Mouse (Mus musculus) stomach, embryonic 15.5 days (tissue): ENCODE measurements around the gene Dnajb4. TPM values are rescaled to one million over a fixed set of nuclear protein-coding genes. Genes with fewer than 3 reads are reported as not detected.
"Not testable (repeated sequence)": the region's sequence is repeated elsewhere in the genome, so short reads cannot be mapped to it uniquely, and the experiment has no call there.

Experiments
- ATAC-seq: fragments of 200-750 bp; cut with Nextera tagmentation; 2 replicates; pipeline ENCODE4 v1.8.0; 2017; ENCODE audit warnings: low read depth, moderate number of reproducible peaks, moderate TSS enrichment; ENCODE audit not compliant: insufficient read depth, low FRiP score
- H3K27ac ChIP-seq: fragments of 300-500 bp; sonication (generic); 2 replicates; pipeline ENCODE4 v1.5.1; 2015; ENCODE audit warnings: mild to moderate bottlenecking, inconsistent platforms
- H3K27me3 ChIP-seq: fragments of 300-500 bp; sonication (generic); replicated peaks from 2 replicates; pipeline ENCODE4 v1.6.1; 2015; ENCODE audit warnings: inconsistent platforms
- H3K36me3 ChIP-seq: fragments of 300-500 bp; sonication (generic); 2 replicates; pipeline ENCODE4 v1.6.1; 2015; ENCODE audit warnings: inconsistent platforms
- H3K4me1 ChIP-seq: fragments of 300-500 bp; sonication (generic); 2 replicates; pipeline ENCODE4 v1.6.1; 2015; ENCODE audit warnings: inconsistent platforms
- H3K4me2 ChIP-seq: fragments of 300-500 bp; sonication (generic); 2 replicates; pipeline ENCODE4 v1.6.1; 2015; ENCODE audit warnings: mild to moderate bottlenecking, inconsistent platforms
- H3K4me3 ChIP-seq: fragments of 300-500 bp; sonication (generic); replicated peaks from 2 replicates; pipeline ENCODE4 v1.5.1; 2015; ENCODE audit warnings: inconsistent platforms
- H3K9ac ChIP-seq: fragments of 300-500 bp; sonication (generic); 2 replicates; pipeline ENCODE4 v1.6.1; 2015; ENCODE audit warnings: inconsistent platforms
- H3K9me3 ChIP-seq: fragments of 300-500 bp; sonication (generic); 2 replicates; pipeline ENCODE4 v1.6.1; 2016; ENCODE audit warnings: inconsistent platforms
- WGBS: fragments of 180-500 bp; shearing (Covaris S2); methylation state at CpG from one replicate; pipeline ENCODE4 v1.1.7; 2015; 5-methylcytosine and 5-hydroxymethylcytosine counted together
- polyA plus RNA-seq: library from polyadenylated mRNA; unstranded; fragments of >200 nt; fragmentation: Nextera tagmentation; extraction: Ambion mirVana; gene quantifications from 2 replicates; pipeline ENCODE4 v1.2.1, GENCODE M21; 2015

The Dnajb4 gene
- polyA plus RNA-seq, 1 experiment from 2014 or later, result 34.9 TPM

DNA sequence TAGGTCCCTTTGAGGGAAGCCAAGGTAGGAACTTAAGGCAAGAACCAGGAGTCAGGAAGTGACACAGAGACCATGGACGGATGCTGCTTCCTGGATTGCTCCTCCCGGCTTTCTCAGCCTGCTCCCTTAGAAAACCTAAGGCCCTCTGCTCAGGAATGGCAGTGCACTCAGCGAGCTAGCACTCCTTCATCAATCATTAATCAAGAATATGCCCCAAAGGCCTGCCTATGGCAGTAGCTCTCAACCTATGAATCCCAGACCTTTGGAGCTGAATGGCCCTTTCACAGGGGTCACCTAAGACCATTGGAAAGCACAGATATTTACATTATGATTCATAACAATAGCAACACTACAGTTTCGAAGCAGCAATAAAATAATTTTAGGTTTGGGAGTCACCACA is 79.1 kb downstream of the Dnajb4 start:
- Histone ChIP-seq H3K27ac (no peak overlapping the region), H3K4me1 (no peaks in the 10 kb centered on the region), H3K9ac (no peak overlapping the region), H3K4me2 (no peak overlapping the region), H3K27me3 (no peaks in the 10 kb centered on the region), H3K36me3 (no peaks in the 10 kb centered on the region), H3K9me3 (no peaks in the 10 kb centered on the region), H3K4me3 (no peak overlapping the region)
- ATAC-seq, result no peak
- whole genome bisulfite sequencing, result 64% methylated on average over 4 of the region's 4 CpGs

DNA sequence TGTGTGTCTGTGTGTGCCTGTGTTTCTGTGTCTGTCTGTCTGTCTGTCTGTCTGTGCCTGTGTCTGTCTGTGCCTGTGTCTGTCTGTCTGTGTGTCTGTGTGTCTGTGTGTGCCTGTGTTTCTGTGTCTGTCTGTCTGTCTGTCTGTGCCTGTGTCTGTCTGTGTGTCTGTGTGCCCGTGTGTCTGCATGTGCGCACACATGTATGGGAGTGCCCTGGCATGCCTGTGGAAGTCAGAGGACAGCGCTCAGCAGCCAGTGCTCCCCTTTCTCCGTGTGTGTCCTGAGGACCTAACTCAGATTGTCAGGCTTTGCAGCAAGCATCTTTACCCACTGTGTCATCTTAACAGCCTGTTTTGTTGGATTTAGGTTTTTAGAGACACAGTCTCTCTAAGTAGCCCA is 80.7 kb downstream of the Dnajb4 start:
- H3K9ac ChIP-seq, ATAC-seq, H3K4me3 ChIP-seq, H3K9me3 ChIP-seq, H3K27me3 ChIP-seq, H3K36me3 ChIP-seq, H3K27ac ChIP-seq, H3K4me1 ChIP-seq, H3K4me2 ChIP-seq: not testable (repeated sequence)
- WGBS, result 92% methylated on average over 4 of the region's 4 CpGs

DNA sequence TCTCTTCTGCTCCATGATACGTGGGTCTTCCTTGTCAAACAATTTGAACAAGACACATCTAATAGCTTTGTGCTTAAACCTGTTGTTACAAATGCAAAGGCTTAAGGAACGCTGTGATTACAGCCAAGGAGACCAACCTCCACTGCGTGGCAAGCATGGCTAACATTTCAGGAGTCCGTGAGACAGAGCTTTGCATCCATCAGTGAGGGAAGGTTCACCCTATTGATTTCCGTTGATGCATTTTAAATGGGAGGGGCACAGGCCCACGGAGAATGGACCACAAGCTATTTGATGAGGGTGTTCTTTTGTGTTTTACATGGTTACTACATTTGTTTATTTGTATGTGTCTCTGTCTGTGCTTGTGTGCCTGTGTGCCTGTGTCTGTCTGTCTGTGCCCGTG is 81.5 kb downstream of the Dnajb4 start:
- Histone ChIP-seq H3K27ac (no peak overlapping the region), H3K4me3 (no peak overlapping the region), H3K36me3 (no peaks in the 10 kb centered on the region), H3K4me2 (no peak overlapping the region), H3K4me1 (no peaks in the 10 kb centered on the region), H3K9ac (no peak overlapping the region), H3K9me3 (no peaks in the 10 kb centered on the region), H3K27me3 (no peaks in the 10 kb centered on the region)
- 79% methylated on average over 7 of the region's 7 CpGs for WGBS
- no peak for ATAC-seq

Other genes starting within 250 kb of the Dnajb4 start
- gene Gipc2, start 44.1 kb downstream of the Dnajb4 start, polyA plus RNA-seq, result 57.5 and 78.6 TPM in 2 replicates
- gene Fubp1, start 120 bp upstream of the Dnajb4 start, polyA plus RNA-seq, result 191 and 208 TPM in 2 replicates
- 35.8 and 37.5 TPM in 2 replicates for gene Nexn, start 56.0 kb upstream of the Dnajb4 start, polyA plus RNA-seq
- gene Miga1, start 130.1 kb upstream of the Dnajb4 start, polyA plus RNA-seq, result 14.0 and 14.5 TPM in 2 replicates
- gene Usp33, start 136.2 kb upstream of the Dnajb4 start, polyA plus RNA-seq, result 38.7 and 43.2 TPM in 2 replicates
- 41.7 and 44.5 TPM in 2 replicates for gene Zzz3, start 185.2 kb upstream of the Dnajb4 start, polyA plus RNA-seq